Mouse (Mus musculus): Measurements from ENCODE around the gene Ttc6. TPM values are rescaled to one million over a fixed set of nuclear protein-coding genes. Genes with fewer than 3 reads are reported as not detected.

Ttc6 gene
- polyA plus RNA-seq, 1 experiment = 1.3 TPM

- no peak overlapping the region for H3K27ac ChIP-seq (ENCODE audit: insufficient read depth, low read depth, low read length)
- no peak overlapping the region for H3K4me3 ChIP-seq (ENCODE audit: low read depth, low read length)
- WGBS = 27% methylated on average over 2 of the region's 2 CpGs
- no peaks in the 10 kb centered on the region for H3K27me3 ChIP-seq (ENCODE audit: control insufficient read depth, insufficient read depth, low read length)
- no peaks in the 10 kb centered on the region for H3K4me1 ChIP-seq (ENCODE audit: control insufficient read depth, insufficient read depth, insufficient read length, low read length)
- no peaks in the 10 kb centered on the region for H3K36me3 ChIP-seq (ENCODE audit: control insufficient read depth, insufficient read depth, low read length)
- TF ChIP-seq POLR2A (IDR thresholded peaks at IDR 0.05; ENCODE audit: low read depth, low read length) = no peak
- TF ChIP-seq CTCF (IDR thresholded peaks at IDR 0.05; ENCODE audit: extremely low read depth, insufficient read length, insufficient replicate concordance, low read depth, low read length) = no peak
These were observed 108.5 kb downstream of the Ttc6 start for GRCm38 (mm10) chr12:57672414-57672813.

GRCm38 (mm10) chr12:57684967-57685423, 121.1 kb downstream of the Ttc6 start:
- 37% methylated on average over 9 of the region's 9 CpGs for WGBS
- no peak for TF ChIP-seq CTCF (IDR thresholded peaks at IDR 0.05; ENCODE audit: extremely low read depth, insufficient read length, insufficient replicate concordance, low read depth, low read length)
- Histone ChIP-seq H3K27me3 (ENCODE audit: control insufficient read depth, insufficient read depth, low read length) (no peaks in the 10 kb centered on the region), H3K27ac (ENCODE audit: insufficient read depth, low read depth, low read length) (no peak overlapping the region), H3K36me3 (ENCODE audit: control insufficient read depth, insufficient read depth, low read length) (no peaks in the 10 kb centered on the region), H3K4me1 (ENCODE audit: control insufficient read depth, insufficient read depth, insufficient read length, low read length) (no peaks in the 10 kb centered on the region), H3K4me3 (ENCODE audit: low read depth, low read length) (no peak overlapping the region)

GRCm38 (mm10) chr12:57709966-57710365, 146.1 kb downstream of the Ttc6 start:
- Histone ChIP-seq H3K36me3 (ENCODE audit: control insufficient read depth, insufficient read depth, low read length) (no peaks in the 10 kb centered on the region), H3K27ac (ENCODE audit: insufficient read depth, low read depth, low read length) (no peak overlapping the region), H3K4me1 (ENCODE audit: control insufficient read depth, insufficient read depth, insufficient read length, low read length) (no peaks in the 10 kb centered on the region), H3K4me3 (ENCODE audit: low read depth, low read length) (no peak overlapping the region), H3K27me3 (ENCODE audit: control insufficient read depth, insufficient read depth, low read length) (no peaks in the 10 kb centered on the region)
- WGBS = 98% methylated on average over 1 of the region's 1 CpGs
- TF ChIP-seq CTCF (IDR thresholded peaks at IDR 0.05; ENCODE audit: extremely low read depth, insufficient read length, insufficient replicate concordance, low read depth, low read length) = no peak
- no peak for TF ChIP-seq POLR2A (IDR thresholded peaks at IDR 0.05; ENCODE audit: low read depth, low read length)

- WGBS = 81% methylated on average over 7 of the region's 7 CpGs
- Histone ChIP-seq H3K27ac (ENCODE audit: insufficient read depth, low read depth, low read length) (no peak overlapping the region), H3K36me3 (ENCODE audit: control insufficient read depth, insufficient read depth, low read length) (no peaks in the 10 kb centered on the region), H3K27me3 (ENCODE audit: control insufficient read depth, insufficient read depth, low read length) (no peaks in the 10 kb centered on the region), H3K4me3 (ENCODE audit: low read depth, low read length) (no peak overlapping the region), H3K4me1 (ENCODE audit: control insufficient read depth, insufficient read depth, insufficient read length, low read length) (no peaks in the 10 kb centered on the region)
- TF ChIP-seq CTCF (IDR thresholded peaks at IDR 0.05; ENCODE audit: extremely low read depth, insufficient read length, insufficient replicate concordance, low read depth, low read length) = no peak
- TF ChIP-seq POLR2A (IDR thresholded peaks at IDR 0.05; ENCODE audit: low read depth, low read length) = no peak
These were observed 200.8 kb downstream of the Ttc6 start for GRCm38 (mm10) chr12:57764720-57765119.

GRCm38 (mm10) chr12:57776290-57776997, 212.5 kb downstream of the Ttc6 start:
- Histone ChIP-seq H3K36me3 (ENCODE audit: control insufficient read depth, insufficient read depth, low read length) (no peaks in the 10 kb centered on the region), H3K4me3 (ENCODE audit: low read depth, low read length) (no peak overlapping the region), H3K4me1 (ENCODE audit: control insufficient read depth, insufficient read depth, insufficient read length, low read length) (no peaks in the 10 kb centered on the region), H3K27ac (ENCODE audit: insufficient read depth, low read depth, low read length) (no peak overlapping the region), H3K27me3 (ENCODE audit: control insufficient read depth, insufficient read depth, low read length) (no peaks in the 10 kb centered on the region)
- TF ChIP-seq POLR2A (IDR thresholded peaks at IDR 0.05; ENCODE audit: low read depth, low read length) = no peak
- no peak for TF ChIP-seq CTCF (IDR thresholded peaks at IDR 0.05; ENCODE audit: extremely low read depth, insufficient read length, insufficient replicate concordance, low read depth, low read length)
- WGBS = 18% methylated on average over 12 of the region's 12 CpGs

DNA sequence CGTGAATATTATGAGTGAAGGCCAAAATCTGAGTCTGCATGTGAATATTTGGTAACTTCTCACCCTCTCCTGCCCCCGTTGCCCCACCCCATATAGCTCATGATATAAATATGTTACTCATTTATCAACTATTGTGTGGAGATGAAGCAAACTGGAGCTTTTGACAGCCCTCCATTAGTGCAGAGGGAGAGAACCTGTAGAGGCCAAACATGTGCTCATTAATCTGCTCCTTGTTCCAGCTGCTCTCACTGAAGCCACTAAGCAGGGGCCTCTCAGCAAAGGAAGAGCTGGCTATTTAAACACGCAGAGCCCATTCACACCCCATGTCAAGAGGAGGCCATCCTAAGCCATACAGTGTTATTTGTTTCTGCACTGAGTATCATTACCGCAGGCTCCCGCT, 218.0 kb downstream of the Ttc6 start:
- H3K4me3 ChIP-seq (ENCODE audit: low read depth, low read length) = no peak overlapping the region
- no peak overlapping the region for H3K27ac ChIP-seq (ENCODE audit: insufficient read depth, low read depth, low read length)
- no peaks in the 10 kb centered on the region for H3K36me3 ChIP-seq (ENCODE audit: control insufficient read depth, insufficient read depth, low read length)
- 72% methylated on average over 5 of the region's 5 CpGs for WGBS
- no peaks in the 10 kb centered on the region for H3K27me3 ChIP-seq (ENCODE audit: control insufficient read depth, insufficient read depth, low read length)
- no peak for TF ChIP-seq CTCF (IDR thresholded peaks at IDR 0.05; ENCODE audit: extremely low read depth, insufficient read length, insufficient replicate concordance, low read depth, low read length)
- no peak for TF ChIP-seq POLR2A (IDR thresholded peaks at IDR 0.05; ENCODE audit: low read depth, low read length)
- no peaks in the 10 kb centered on the region for H3K4me1 ChIP-seq (ENCODE audit: control insufficient read depth, insufficient read depth, insufficient read length, low read length)

- no peaks in the 10 kb centered on the region for H3K27me3 ChIP-seq (ENCODE audit: control insufficient read depth, insufficient read depth, low read length)
- H3K4me3 ChIP-seq (ENCODE audit: low read depth, low read length) = no peak overlapping the region
- no peaks in the 10 kb centered on the region for H3K4me1 ChIP-seq (ENCODE audit: control insufficient read depth, insufficient read depth, insufficient read length, low read length)
- 34% methylated on average over 5 of the region's 5 CpGs for WGBS
- peak; percentile 73; the same call in 1 of the 2 replicates for TF ChIP-seq CTCF (IDR thresholded peaks at IDR 0.05; ENCODE audit: extremely low read depth, insufficient read length, insufficient replicate concordance, low read depth, low read length)
- TF ChIP-seq POLR2A (IDR thresholded peaks at IDR 0.05; ENCODE audit: low read depth, low read length) = no peak
- no peak overlapping the region for H3K27ac ChIP-seq (ENCODE audit: insufficient read depth, low read depth, low read length)
- no peaks in the 10 kb centered on the region for H3K36me3 ChIP-seq (ENCODE audit: control insufficient read depth, insufficient read depth, low read length)
These were observed 223.6 kb downstream of the Ttc6 start for GRCm38 (mm10) chr12:57787471-57787870.

Other genes with a start within 250 kb of the Ttc6 start
- gene Foxa1, start 17.2 kb upstream of the Ttc6 start, polyA plus RNA-seq (2012; rRNA removed) = 17.0 and 17.7 TPM in 2 replicates

Data from small intestine, adult 2 months (tissue).